Mouse (Mus musculus) brain, embryonic 14.5 days (tissue): ENCODE measurements at regions not wholly inside any gene's neighbourhood (a gene's known extent, or its start where the extent isn't known, plus 50 kb on each side); places are given as distances from the start of the nearest gene placed in this dataset.

Experiments used
- DNase-seq: peaks from one replicate; pipeline ENCODE4 v3.0.0-alpha.2; 2011; ENCODE audit warnings: low read depth
- CTCF ChIP-seq: fragments of 200-500 bp; IDR thresholded peaks from 2 replicates; pipeline ENCODE4 v1.5.1; 2012; ENCODE audit warnings: inconsistent platforms, mild to moderate bottlenecking, moderate library complexity, borderline replicate concordance; ENCODE audit not compliant: insufficient read depth, insufficient read length; ENCODE audit errors: extremely low read depth
- POLR2A ChIP-seq: fragments of 200-500 bp; IDR thresholded peaks from 2 replicates; pipeline ENCODE4 v1.6.1; 2012; ENCODE audit warnings: mild to moderate bottlenecking, inconsistent platforms, borderline replicate concordance; ENCODE audit not compliant: poor library complexity, insufficient read depth, insufficient read length, severe bottlenecking; ENCODE audit errors: extremely low read depth

GRCm38 (mm10) chr13:5436191-5436590 is 425.1 kb upstream of the Klf6 start:
- no peak for TF ChIP-seq POLR2A
- TF ChIP-seq CTCF, result no peak
- DNase-seq, result no peak

- TF ChIP-seq CTCF, result no peak
- no peak for TF ChIP-seq POLR2A
- DNase-seq, result no peak
Measured at GRCm38 (mm10) chr13:5440454-5440853, 420.8 kb upstream of the Klf6 start.

GRCm38 (mm10) chr13:5444759-5445478 is 416.4 kb upstream of the Klf6 start:
- no peak for DNase-seq
- no peak for TF ChIP-seq CTCF
- no peak for TF ChIP-seq POLR2A

- DNase-seq, result no peak
- no peak for TF ChIP-seq POLR2A
- TF ChIP-seq CTCF, result no peak
Measured at GRCm38 (mm10) chr13:5448601-5449000, 412.7 kb upstream of the Klf6 start.

GRCm38 (mm10) chr13:5480779-5481178 is 380.5 kb upstream of the Klf6 start:
- no peak for TF ChIP-seq POLR2A
- TF ChIP-seq CTCF, result no peak
- DNase-seq, result no peak

DNA sequence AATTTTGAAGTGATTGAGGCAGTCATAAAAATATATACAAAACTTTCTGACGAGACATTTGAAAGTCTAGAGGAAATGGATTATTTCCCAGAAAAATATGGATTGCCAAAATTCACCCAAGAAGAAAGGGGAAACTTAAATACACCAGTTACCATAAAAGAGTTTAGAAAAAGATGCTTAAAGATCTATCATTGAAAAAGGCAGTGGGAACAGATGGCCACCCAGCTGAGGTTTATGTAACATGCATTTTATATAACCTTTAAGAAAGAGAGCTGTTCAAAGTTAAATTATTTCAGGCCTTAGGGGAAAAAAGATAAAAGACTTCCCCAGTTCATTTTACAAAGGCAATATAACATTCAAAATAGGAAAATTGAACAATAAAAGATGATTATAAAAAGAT is 369.0 kb upstream of the Klf6 start:
- TF ChIP-seq POLR2A, result no peak
- no peak for TF ChIP-seq CTCF
- peak; percentile 19 for DNase-seq

GRCm38 (mm10) chr13:5497535-5497934 is 363.7 kb upstream of the Klf6 start:
- no peak for TF ChIP-seq CTCF
- TF ChIP-seq POLR2A, result no peak
- no peak for DNase-seq

DNA sequence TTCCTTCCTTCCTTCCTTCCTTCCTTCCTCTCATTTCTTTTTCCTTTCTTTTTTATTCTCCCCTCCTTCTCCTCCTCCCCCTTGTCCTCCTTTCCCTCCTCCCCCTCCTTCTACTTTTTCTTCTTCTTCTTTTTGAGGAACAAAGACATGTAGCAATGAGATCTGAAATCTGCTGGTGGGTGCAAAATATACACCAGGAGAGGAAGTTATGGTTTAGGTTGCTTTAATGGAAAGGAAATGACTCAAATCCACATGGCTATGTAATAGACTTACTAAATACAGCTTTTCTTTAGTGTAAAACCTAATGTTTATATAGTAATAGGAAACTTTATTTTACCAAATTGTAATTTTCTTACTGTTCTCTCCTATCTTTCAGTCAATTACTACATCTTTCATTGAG is 349.5 kb upstream of the Klf6 start:
- DNase-seq, result no peak
- no peak for TF ChIP-seq CTCF
- TF ChIP-seq POLR2A, result no peak

DNA sequence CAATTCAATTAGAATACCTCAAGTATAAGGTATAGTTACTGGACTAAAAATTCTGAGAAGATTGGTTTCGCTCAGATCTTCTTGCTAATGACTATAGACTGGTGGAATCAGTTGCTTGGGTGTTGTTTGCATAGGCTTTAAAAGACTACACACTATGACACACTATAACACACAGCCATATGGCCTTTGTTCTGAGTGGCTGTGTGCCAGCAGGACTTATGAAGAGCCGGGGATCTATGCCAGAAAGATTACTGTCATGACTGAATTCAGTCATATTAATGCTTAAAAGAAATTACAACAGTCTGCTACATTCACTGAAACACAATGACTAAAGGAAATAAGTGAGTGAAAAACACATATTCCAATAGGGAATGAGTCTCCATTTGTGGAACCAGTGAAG is 345.7 kb upstream of the Klf6 start:
- TF ChIP-seq POLR2A (no peak), CTCF (no peak)
- DNase-seq, result peak; percentile 89

GRCm38 (mm10) chr13:5516088-5516487 is 345.2 kb upstream of the Klf6 start:
- no peak for DNase-seq
- TF ChIP-seq CTCF, result no peak
- TF ChIP-seq POLR2A, result no peak

- DNase-seq, result no peak
- TF ChIP-seq CTCF (no peak), POLR2A (no peak)
Measured at GRCm38 (mm10) chr13:5519181-5519580, 342.1 kb upstream of the Klf6 start.

- no peak for TF ChIP-seq CTCF
- DNase-seq, result peak; percentile 68
Measured at GRCm38 (mm10) chr13:5519600-5519999, 341.7 kb upstream of the Klf6 start.
